Mouse (Mus musculus) heart, postnatal 0 days (tissue): ENCODE data around the gene Olfr822.

ENCODE experiments used
- CTCF ChIP-seq: IDR thresholded peaks from 2 replicates; pipeline ENCODE4 v1.5.1; 2016; ENCODE audit warnings: antibody characterized with exemption, control low read depth, low read depth
- EP300 ChIP-seq: IDR thresholded peaks from 2 replicates; pipeline ENCODE4 v1.6.1; 2016; ENCODE audit warnings: antibody characterized with exemption, low read depth

DNA sequence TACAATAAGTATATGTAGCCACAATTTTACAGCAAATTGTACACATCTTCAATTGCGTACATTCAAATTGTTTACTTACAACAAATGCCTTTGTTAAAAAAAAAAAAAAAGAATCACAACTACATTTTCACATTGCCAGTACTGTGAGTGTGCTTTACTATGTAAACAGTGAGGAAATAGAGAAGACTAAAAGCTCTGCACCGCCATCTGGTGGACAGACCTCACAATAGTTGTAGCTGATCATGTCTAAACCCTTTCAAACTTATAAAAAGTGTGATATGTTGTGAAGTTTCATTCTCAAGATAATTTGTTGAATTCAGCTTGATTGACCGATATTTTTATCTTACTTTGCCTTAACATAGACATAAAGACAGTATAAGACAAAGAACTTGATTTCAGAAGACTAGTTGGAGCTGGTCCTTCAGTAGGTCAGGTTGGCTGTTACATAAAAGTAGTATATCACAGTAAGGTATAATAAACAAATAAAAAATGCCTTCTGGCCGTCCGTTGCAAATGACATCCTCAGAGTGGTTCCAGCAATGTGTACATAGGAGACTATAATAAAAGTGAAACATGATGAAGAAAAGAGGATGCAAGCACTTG is 21.9 kb downstream of the Olfr822 start:
- TF ChIP-seq CTCF (peak; percentile 48), EP300 (no peak)
